In the genomic region with DNA sequence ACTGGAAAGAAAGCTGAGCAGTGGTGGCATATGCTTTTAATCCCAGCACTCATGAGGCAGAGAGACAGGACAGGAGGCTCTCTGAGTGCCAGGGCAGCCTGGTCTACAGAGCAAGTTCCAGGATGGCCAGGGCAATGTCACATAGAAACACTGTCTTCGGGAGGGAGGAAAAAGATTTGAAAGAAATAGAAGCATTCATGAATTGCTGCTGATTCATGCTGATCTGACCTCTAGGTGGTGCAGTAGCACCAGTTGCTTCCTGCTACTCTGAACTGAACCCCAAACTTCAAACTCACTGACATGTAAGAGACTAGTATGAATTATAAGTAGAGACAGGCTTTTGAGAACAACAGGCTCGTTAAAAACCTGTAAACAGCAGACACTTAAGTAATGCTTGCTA, we compare ENCODE assay signal across 9 mouse cellular contexts. TPM values are rescaled to one million over a fixed set of nuclear protein-coding genes. Genes with fewer than 3 reads are reported as not detected.
DNase-seq lines count a peak whose midpoint lies in the region; ATAC-seq lines count a peak whose summit lies in the region.
"Had no signal": no experiment of that assay in that cellular context is flagged by ENCODE, and none has a peak within 500 bp of the region (broad histone marks: within the 10 kb centered on the region; RNA-seq: fewer than 3 reads in every experiment).

No protein-coding gene starts in this region.

- ATAC-seq in forebrain, embryonic 12.5 days (ENCODE audit: low FRiP score): no peak
- no peak for ATAC-seq in forebrain, embryonic 15.5 days (replicated peaks)
- peak; percentile 61 to 71; a peak in 3 of 4 replicates for ATAC-seq in hematopoietic stem cell, adult 5-6 weeks (replicated peaks in 1 of 2; ENCODE audit: insufficient read depth in 1 of 2, low FRiP score in 2 of 2, low TSS enrichment in 1 of 2, low read depth in 1 of 2, poor library complexity in 2 of 2, severe bottlenecking in 2 of 2)
- ATAC-seq in megakaryocyte-erythroid progenitor cell, adult 5-6 weeks (replicated peaks; ENCODE audit: low FRiP score, low TSS enrichment, poor library complexity, severe bottlenecking): peak; percentile 46
- ATAC-seq in forebrain, embryonic 11.5 days (replicated peaks; ENCODE audit: low FRiP score): no peak

- H3K9me3 ChIP-seq in forebrain, embryonic 12.5 days: no peaks in the 10 kb centered on the region
- H3K9me3 ChIP-seq in forebrain, embryonic 15.5 days: no peaks in the 10 kb centered on the region
- H3K9me3 ChIP-seq in forebrain, embryonic 11.5 days (ENCODE audit: control insufficient read depth, low read length): no peaks in the 10 kb centered on the region
- H3K9me3 ChIP-seq: heart, embryonic 13.5 days had no signal

- H3K4me2 ChIP-seq in forebrain, embryonic 12.5 days: no peak overlapping the region
- no peak overlapping the region for H3K4me2 ChIP-seq in forebrain, embryonic 15.5 days (replicated peaks)
- no peak overlapping the region for H3K4me2 ChIP-seq in forebrain, embryonic 11.5 days (ENCODE audit: low read depth, low read length, severe bottlenecking)
- H3K4me2 ChIP-seq: heart, embryonic 13.5 days had no signal

- peak; percentile 34 to 35 for DNase-seq in right cerebral cortex, adult 2 months (ENCODE audit: low spot score in 2 of 2)
- no peak for DNase-seq in right cerebral cortex, postnatal 36 days (ENCODE audit: low spot score in 2 of 2)
- DNase-seq in forebrain, embryonic 11.5 days (ENCODE audit: low spot score): no peak
- DNase-seq in adrenal gland, adult 8-10 months: no peak

- WGBS in forebrain, embryonic 12.5 days: 64% methylated on average over 2 of the region's 2 CpGs
- 48% methylated on average over 2 of the region's 2 CpGs for WGBS in forebrain, embryonic 15.5 days
- 67% methylated on average over 2 of the region's 2 CpGs for WGBS in forebrain, embryonic 11.5 days

- no peaks in the 10 kb centered on the region; the same call in 1 of the 2 replicates for H3K4me1 ChIP-seq in forebrain, embryonic 12.5 days
- peaks cover 11% of the 10 kb centered on the region for H3K4me1 ChIP-seq in forebrain, embryonic 15.5 days
- H3K4me1 ChIP-seq in forebrain, embryonic 11.5 days (replicated peaks; ENCODE audit: control insufficient read depth, insufficient read depth, low read length): no peaks in the 10 kb centered on the region

- peak overlapping the region; percentile 25; the same call in 1 of the 2 replicates for H3K27ac ChIP-seq in forebrain, embryonic 12.5 days
- no peak overlapping the region for H3K27ac ChIP-seq in forebrain, embryonic 15.5 days (replicated peaks)
- H3K27ac ChIP-seq in forebrain, embryonic 11.5 days (ENCODE audit: low read depth, low read length): no peak overlapping the region
- H3K27ac ChIP-seq: heart, embryonic 13.5 days had no signal

- no peak overlapping the region for H3K4me3 ChIP-seq in forebrain, embryonic 12.5 days (replicated peaks)
- no peak overlapping the region for H3K4me3 ChIP-seq in forebrain, embryonic 15.5 days
- no peak overlapping the region for H3K4me3 ChIP-seq in forebrain, embryonic 11.5 days (ENCODE audit: low read depth, low read length)
- H3K4me3 ChIP-seq: heart, embryonic 13.5 days had no signal

- no peak overlapping the region for H3K9ac ChIP-seq in forebrain, embryonic 12.5 days
- no peak overlapping the region for H3K9ac ChIP-seq in forebrain, embryonic 15.5 days (replicated peaks)
- H3K9ac ChIP-seq in forebrain, embryonic 11.5 days (ENCODE audit: low read length): no peak overlapping the region
- H3K9ac ChIP-seq: heart, embryonic 13.5 days had no signal

- no peaks in the 10 kb centered on the region for H3K27me3 ChIP-seq in forebrain, embryonic 12.5 days
- H3K27me3 ChIP-seq in forebrain, embryonic 15.5 days: no peaks in the 10 kb centered on the region
- H3K27me3 ChIP-seq in forebrain, embryonic 11.5 days (ENCODE audit: control insufficient read depth, insufficient read depth, low read length): no peaks in the 10 kb centered on the region
- H3K27me3 ChIP-seq: heart, embryonic 13.5 days had no signal

- H3K36me3 ChIP-seq in forebrain, embryonic 12.5 days (replicated peaks): peaks cover 37% of the 10 kb centered on the region
- H3K36me3 ChIP-seq in forebrain, embryonic 15.5 days: peaks cover 13% of the 10 kb centered on the region
- no peaks in the 10 kb centered on the region; the same call in 1 of the 2 replicates for H3K36me3 ChIP-seq in forebrain, embryonic 11.5 days (ENCODE audit: control insufficient read depth, insufficient read depth, low read length)

RNA-seq across cellular contexts. Expression of gene Yy1, which starts 18.4 kb away (rescaled TPM):
- 19.5 and 21.5 TPM in 2 replicates for polyA plus RNA-seq in forebrain, embryonic 12.5 days (2016; fragmentation: Nextera tagmentation; extraction: Ambion mirVana)
- polyA plus RNA-seq in forebrain, embryonic 15.5 days (2015; fragmentation: Nextera tagmentation; extraction: Ambion mirVana): 17.2 and 18.7 TPM in 2 replicates
- total RNA-seq in hematopoietic stem cell, adult 5-6 weeks (2017): 71.9 and 76.6 TPM in 2 replicates
- 52.3 and 58.0 TPM in 2 replicates for total RNA-seq in megakaryocyte-erythroid progenitor cell, adult 5-6 weeks (2014; fragmentation: Nextera tagmentation)
- 61.4 and 70.3 TPM in 2 replicates for total RNA-seq in megakaryocyte-erythroid progenitor cell, adult 5-6 weeks (2017)
- polyA plus RNA-seq in forebrain, embryonic 11.5 days (2014; fragmentation: Nextera tagmentation; extraction: Ambion mirVana): 20.8 and 22.1 TPM in 2 replicates
- total RNA-seq in adrenal gland, adult 8-10 months (2022): 10 to 100 TPM; 65.4 to 76.7 (median 70.7) TPM

RNA-seq across cellular contexts. Expression of gene Slc25a29, which starts 24.6 kb away (rescaled TPM):
- polyA plus RNA-seq in forebrain, embryonic 12.5 days (2016; fragmentation: Nextera tagmentation; extraction: Ambion mirVana): 15.8 and 17.0 TPM in 2 replicates
- polyA plus RNA-seq in forebrain, embryonic 15.5 days (2015; fragmentation: Nextera tagmentation; extraction: Ambion mirVana): 29.2 and 29.7 TPM in 2 replicates
- 0.50 TPM in 1 of 2 replicates, not detected in the other for total RNA-seq in hematopoietic stem cell, adult 5-6 weeks (2017)
- total RNA-seq in megakaryocyte-erythroid progenitor cell, adult 5-6 weeks (2014; fragmentation: Nextera tagmentation): 0.54 TPM in 1 of 2 replicates, not detected in the other
- not detected in 2 replicates for total RNA-seq in megakaryocyte-erythroid progenitor cell, adult 5-6 weeks (2017)
- polyA plus RNA-seq in forebrain, embryonic 11.5 days (2014; fragmentation: Nextera tagmentation; extraction: Ambion mirVana): 13.8 and 14.6 TPM in 2 replicates
- 10 to 100 TPM; 19.8 to 29.4 (median 23.8) TPM for total RNA-seq in adrenal gland, adult 8-10 months (2022)

RNA-seq across cellular contexts. Expression of gene Slc25a47, which starts 24.7 kb away (rescaled TPM):
- polyA plus RNA-seq in forebrain, embryonic 12.5 days (2016; fragmentation: Nextera tagmentation; extraction: Ambion mirVana): 11.3 and 11.7 TPM in 2 replicates
- 14.4 and 14.7 TPM in 2 replicates for polyA plus RNA-seq in forebrain, embryonic 15.5 days (2015; fragmentation: Nextera tagmentation; extraction: Ambion mirVana)
- 3.4 and 7.4 TPM in 2 replicates for total RNA-seq in hematopoietic stem cell, adult 5-6 weeks (2017)
- 5.3 and 7.0 TPM in 2 replicates for total RNA-seq in megakaryocyte-erythroid progenitor cell, adult 5-6 weeks (2014; fragmentation: Nextera tagmentation)
- total RNA-seq in megakaryocyte-erythroid progenitor cell, adult 5-6 weeks (2017): 6.2 and 16.2 TPM in 2 replicates
- 10.0 and 12.2 TPM in 2 replicates for polyA plus RNA-seq in forebrain, embryonic 11.5 days (2014; fragmentation: Nextera tagmentation; extraction: Ambion mirVana)
- 10 to 100 TPM; 10.2 to 14.0 (median 12.2) TPM for total RNA-seq in adrenal gland, adult 8-10 months (2022)

Comparison
In these comparisons a context has a peak if more than half of its experiments do, and no peak if none do; other contexts are left out.
1. DNase-seq: peak in right cerebral cortex, adult 2 months (2 of 2); none in right cerebral cortex, postnatal 36 days (0 of 2), forebrain, embryonic 11.5 days (single experiment) and adrenal gland, adult 8-10 months (single experiment).
2. ATAC-seq: peak in hematopoietic stem cell, adult 5-6 weeks (2 of 2) and megakaryocyte-erythroid progenitor cell, adult 5-6 weeks (single experiment); none in forebrain, embryonic 12.5 days (single experiment), forebrain, embryonic 15.5 days (single experiment) and forebrain, embryonic 11.5 days (single experiment).
3. RNA of gene Slc25a29, which starts 24.6 kb away (total RNA-seq): 19.8 to 29.4 TPM in adrenal gland, adult 8-10 months; 0.50 TPM in hematopoietic stem cell, adult 5-6 weeks and 0.54 TPM in megakaryocyte-erythroid progenitor cell, adult 5-6 weeks; every median in the first group is over 10 times any median in the second.